Mouse (Mus musculus): Measurements from ENCODE around the gene Lst1.

Lst1 gene

GRCm38 (mm10) chr17:35156461-35157200, 31.6 kb downstream of the Lst1 start:
- no peak for DNase-seq

GRCm38 (mm10) chr17:35155451-35155850, 32.8 kb downstream of the Lst1 start:
- no peak for DNase-seq

GRCm38 (mm10) chr17:35154616-35155015, 33.6 kb downstream of the Lst1 start:
- DNase-seq, result no peak

- DNase-seq, result no peak
Observed at GRCm38 (mm10) chr17:35153931-35154330, 34.3 kb downstream of the Lst1 start.

- DNase-seq, result no peak
Observed at GRCm38 (mm10) chr17:35153077-35153476, 35.2 kb downstream of the Lst1 start.

- DNase-seq, result no peak
Observed at GRCm38 (mm10) chr17:35152121-35152520, 36.1 kb downstream of the Lst1 start.

GRCm38 (mm10) chr17:35147922-35148639, 40.2 kb downstream of the Lst1 start:
- no peak for DNase-seq

- DNase-seq, result no peak
Observed at GRCm38 (mm10) chr17:35147348-35147747, 40.9 kb downstream of the Lst1 start.

- DNase-seq, result no peak
Observed at GRCm38 (mm10) chr17:35146139-35146538, 42.1 kb downstream of the Lst1 start.

- no peak for DNase-seq
Observed at GRCm38 (mm10) chr17:35141971-35142370, 46.3 kb downstream of the Lst1 start.

GRCm38 (mm10) chr17:35140490-35140996, 47.7 kb downstream of the Lst1 start:
- no peak for DNase-seq

- DNase-seq, result no peak
Observed at GRCm38 (mm10) chr17:35139269-35139668, 49.0 kb downstream of the Lst1 start.

GRCm38 (mm10) chr17:35135591-35136320, 52.5 kb downstream of the Lst1 start:
- no peak for DNase-seq

Data from liver (tissue).